Mouse (Mus musculus): ENCODE data around the gene Prox1. TPM values are rescaled to one million over a fixed set of nuclear protein-coding genes. Genes with fewer than 3 reads are reported as not detected.

The Prox1 gene
- total and polyA plus RNA-seq, 2 experiments, result 20.1 to 23.0 TPM

DNA sequence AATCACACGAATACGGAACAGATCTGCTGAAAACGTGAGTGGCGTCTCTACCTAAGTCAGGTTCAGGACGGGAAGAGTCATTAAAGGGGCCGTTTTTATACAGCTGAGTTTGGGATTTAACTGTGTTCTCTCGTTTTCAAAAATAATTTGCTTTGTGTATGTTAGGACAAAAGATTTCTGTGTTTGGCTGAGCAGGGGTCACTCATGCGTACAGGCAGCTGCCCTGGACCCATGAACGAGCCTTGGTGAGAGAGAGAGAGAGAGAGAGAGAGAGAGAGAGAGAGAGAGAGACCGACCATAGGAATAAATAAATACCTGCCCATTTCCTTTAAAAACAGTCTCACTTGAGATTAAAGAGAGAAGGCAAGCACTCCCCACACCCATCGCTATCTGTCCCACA lies 11.1 kb downstream of the Prox1 start:
- DNase-seq (ENCODE audit: extremely low read depth, low read depth, low spot score), result no peak
- Histone ChIP-seq H3K4me1 (ENCODE audit: control insufficient read depth, insufficient read depth, low read length) (peaks cover 10% of the 10 kb centered on the region), H3K4me3 (ENCODE audit: insufficient read depth, low read depth, low read length) (no peak overlapping the region), H3K9ac (ENCODE audit: low read depth, low read length) (no peak overlapping the region), H3K36me3 (ENCODE audit: control insufficient read depth, insufficient read depth, low read length) (peaks cover 82% of the 10 kb centered on the region), H3K79me2 (ENCODE audit: control insufficient read depth, insufficient read depth, low read length) (peaks cover 10% of the 10 kb centered on the region; the same call in 1 of the 2 replicates), H3K27ac (replicated peaks; ENCODE audit: insufficient read depth, low read depth, low read length) (no peak overlapping the region), H3K27me3 (ENCODE audit: control insufficient read depth, insufficient read depth, low read length) (no peaks in the 10 kb centered on the region)
- WGBS, result 86% methylated on average over 11 of the region's 11 CpGs
- no peak for TF ChIP-seq CTCF (IDR thresholded peaks at IDR 0.05; ENCODE audit: low read depth, low read length)
- no peak for TF ChIP-seq POLR2A (IDR thresholded peaks at IDR 0.05; ENCODE audit: extremely low read depth, insufficient read depth, low read length)

DNA sequence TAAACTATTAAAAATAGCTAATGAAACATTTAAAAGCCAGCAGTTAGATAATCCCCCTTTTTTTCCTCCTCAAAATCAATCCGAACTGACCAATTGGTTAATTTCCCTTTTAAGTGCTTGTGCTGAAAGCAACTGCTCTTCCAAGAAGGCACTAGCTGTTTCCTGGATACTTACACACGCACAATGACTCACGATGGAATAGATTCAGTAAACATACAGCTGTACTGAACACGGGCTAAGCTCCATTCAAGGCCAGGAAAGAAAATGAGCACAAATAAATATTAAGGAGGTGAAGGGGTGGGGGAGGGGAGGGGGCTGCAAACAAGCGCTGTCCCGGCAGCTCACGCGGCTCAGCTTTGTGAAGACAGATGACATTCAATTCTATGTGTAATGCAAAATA lies 14.8 kb downstream of the Prox1 start:
- peaks cover 3% of the 10 kb centered on the region; the same call in 1 of the 2 replicates for H3K4me1 ChIP-seq (ENCODE audit: control insufficient read depth, insufficient read depth, low read length)
- no peak for DNase-seq (ENCODE audit: extremely low read depth, low read depth, low spot score)
- TF ChIP-seq POLR2A (IDR thresholded peaks at IDR 0.05; ENCODE audit: extremely low read depth, insufficient read depth, low read length), result no peak
- no peak for TF ChIP-seq CTCF (IDR thresholded peaks at IDR 0.05; ENCODE audit: low read depth, low read length)
- 52% methylated on average over 8 of the region's 8 CpGs for WGBS
- peaks cover 78% of the 10 kb centered on the region for H3K36me3 ChIP-seq (ENCODE audit: control insufficient read depth, insufficient read depth, low read length)
- H3K27ac ChIP-seq (replicated peaks; ENCODE audit: insufficient read depth, low read depth, low read length), result no peak overlapping the region
- H3K9ac ChIP-seq (ENCODE audit: low read depth, low read length), result no peak overlapping the region
- H3K4me3 ChIP-seq (ENCODE audit: insufficient read depth, low read depth, low read length), result no peak overlapping the region
- H3K27me3 ChIP-seq (ENCODE audit: control insufficient read depth, insufficient read depth, low read length), result no peaks in the 10 kb centered on the region
- H3K79me2 ChIP-seq (ENCODE audit: control insufficient read depth, insufficient read depth, low read length), result peaks cover 6% of the 10 kb centered on the region; the same call in 1 of the 2 replicates

- peaks cover 78% of the 10 kb centered on the region for H3K36me3 ChIP-seq (ENCODE audit: control insufficient read depth, insufficient read depth, low read length)
- WGBS, result 40% methylated on average over 2 of the region's 2 CpGs
- no peak overlapping the region for H3K9ac ChIP-seq (ENCODE audit: low read depth, low read length)
- peaks cover 3% of the 10 kb centered on the region; the same call in 1 of the 2 replicates for H3K4me1 ChIP-seq (ENCODE audit: control insufficient read depth, insufficient read depth, low read length)
- no peak overlapping the region for H3K27ac ChIP-seq (replicated peaks; ENCODE audit: insufficient read depth, low read depth, low read length)
- H3K4me3 ChIP-seq (ENCODE audit: insufficient read depth, low read depth, low read length), result no peak overlapping the region
- DNase-seq (ENCODE audit: extremely low read depth, low read depth, low spot score), result no peak
- H3K79me2 ChIP-seq (ENCODE audit: control insufficient read depth, insufficient read depth, low read length), result peaks cover 6% of the 10 kb centered on the region; the same call in 1 of the 2 replicates
- no peaks in the 10 kb centered on the region for H3K27me3 ChIP-seq (ENCODE audit: control insufficient read depth, insufficient read depth, low read length)
- TF ChIP-seq POLR2A (IDR thresholded peaks at IDR 0.05; ENCODE audit: extremely low read depth, insufficient read depth, low read length), result no peak
- no peak for TF ChIP-seq CTCF (IDR thresholded peaks at IDR 0.05; ENCODE audit: low read depth, low read length)
Observed at GRCm38 (mm10) chr1:190155021-190155420, 15.5 kb downstream of the Prox1 start.

DNA sequence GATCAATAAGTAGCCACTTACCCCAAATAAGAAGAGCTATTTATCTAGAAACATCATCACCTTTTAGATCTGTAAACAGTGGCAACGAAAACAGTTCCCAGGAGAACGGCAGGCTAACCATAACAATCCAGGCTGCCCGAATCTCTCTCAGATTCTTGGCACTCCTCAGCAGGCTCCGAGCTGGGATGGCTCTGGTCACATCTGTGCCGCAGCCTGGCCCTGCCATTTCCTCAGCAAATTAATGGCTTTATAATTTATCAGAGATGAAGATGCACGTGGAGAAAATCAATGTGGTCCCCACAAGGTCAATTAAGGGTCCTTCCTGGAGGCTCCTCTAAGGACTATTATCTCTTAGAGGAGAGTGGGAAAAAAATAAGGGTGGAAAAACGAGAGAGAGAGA lies 16.2 kb downstream of the Prox1 start:
- H3K4me1 ChIP-seq (ENCODE audit: control insufficient read depth, insufficient read depth, low read length), result peaks cover 6% of the 10 kb centered on the region
- H3K9ac ChIP-seq (ENCODE audit: low read depth, low read length), result no peak overlapping the region
- peaks cover 72% of the 10 kb centered on the region for H3K36me3 ChIP-seq (ENCODE audit: control insufficient read depth, insufficient read depth, low read length)
- TF ChIP-seq CTCF (IDR thresholded peaks at IDR 0.05; ENCODE audit: low read depth, low read length), result no peak
- TF ChIP-seq POLR2A (IDR thresholded peaks at IDR 0.05; ENCODE audit: extremely low read depth, insufficient read depth, low read length), result no peak
- DNase-seq (ENCODE audit: extremely low read depth, low read depth, low spot score), result no peak
- H3K27ac ChIP-seq (replicated peaks; ENCODE audit: insufficient read depth, low read depth, low read length), result no peak overlapping the region
- 37% methylated on average over 7 of the region's 7 CpGs for WGBS
- H3K79me2 ChIP-seq (ENCODE audit: control insufficient read depth, insufficient read depth, low read length), result peaks cover 6% of the 10 kb centered on the region; the same call in 1 of the 2 replicates
- H3K27me3 ChIP-seq (ENCODE audit: control insufficient read depth, insufficient read depth, low read length), result no peaks in the 10 kb centered on the region
- H3K4me3 ChIP-seq (ENCODE audit: insufficient read depth, low read depth, low read length), result no peak overlapping the region

DNA sequence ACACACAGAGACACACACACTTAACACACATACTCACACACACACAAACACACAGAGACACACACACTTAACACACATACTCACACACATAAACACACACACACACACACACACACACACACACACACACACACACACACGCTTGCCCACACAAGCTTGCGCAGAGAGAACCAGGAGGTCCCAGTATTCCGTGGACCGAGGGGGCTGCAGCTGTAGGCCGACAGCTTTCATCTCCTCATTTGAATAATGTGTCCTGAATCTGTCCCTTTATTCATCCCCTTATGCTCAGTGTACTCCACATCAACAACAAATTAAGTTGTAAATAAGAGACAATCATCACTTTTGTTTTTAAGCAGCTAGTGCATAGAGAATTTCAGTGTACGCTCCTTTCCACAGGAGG lies 17.9 kb downstream of the Prox1 start:
- 94% methylated on average over 6 of the region's 6 CpGs for WGBS
- peaks cover 17% of the 10 kb centered on the region for H3K4me1 ChIP-seq (ENCODE audit: control insufficient read depth, insufficient read depth, low read length)
- H3K36me3 ChIP-seq (ENCODE audit: control insufficient read depth, insufficient read depth, low read length), result peaks cover 64% of the 10 kb centered on the region
- no peaks in the 10 kb centered on the region for H3K27me3 ChIP-seq (ENCODE audit: control insufficient read depth, insufficient read depth, low read length)
- no peak overlapping the region for H3K4me3 ChIP-seq (ENCODE audit: insufficient read depth, low read depth, low read length)
- TF ChIP-seq POLR2A (IDR thresholded peaks at IDR 0.05; ENCODE audit: extremely low read depth, insufficient read depth, low read length) (no peak), CTCF (IDR thresholded peaks at IDR 0.05; ENCODE audit: low read depth, low read length) (no peak)
- H3K27ac ChIP-seq (replicated peaks; ENCODE audit: insufficient read depth, low read depth, low read length), result no peak overlapping the region
- DNase-seq (ENCODE audit: extremely low read depth, low read depth, low spot score), result no peak
- peaks cover 6% of the 10 kb centered on the region; the same call in 1 of the 2 replicates for H3K79me2 ChIP-seq (ENCODE audit: control insufficient read depth, insufficient read depth, low read length)
- H3K9ac ChIP-seq (ENCODE audit: low read depth, low read length), result no peak overlapping the region

- H3K27ac ChIP-seq (replicated peaks; ENCODE audit: insufficient read depth, low read depth, low read length), result peak overlapping the region; percentile 18; the same call in 1 of the 2 replicates
- no peak for DNase-seq (ENCODE audit: extremely low read depth, low read depth, low spot score)
- H3K9ac ChIP-seq (ENCODE audit: low read depth, low read length), result no peak overlapping the region
- TF ChIP-seq CTCF (IDR thresholded peaks at IDR 0.05; ENCODE audit: low read depth, low read length), result no peak
- TF ChIP-seq POLR2A (IDR thresholded peaks at IDR 0.05; ENCODE audit: extremely low read depth, insufficient read depth, low read length), result no peak
- WGBS, result 70% methylated on average over 17 of the region's 17 CpGs
- no peaks in the 10 kb centered on the region for H3K27me3 ChIP-seq (ENCODE audit: control insufficient read depth, insufficient read depth, low read length)
- H3K4me3 ChIP-seq (ENCODE audit: insufficient read depth, low read depth, low read length), result no peak overlapping the region
- H3K4me1 ChIP-seq (ENCODE audit: control insufficient read depth, insufficient read depth, low read length), result peaks cover 19% of the 10 kb centered on the region
- peaks cover 60% of the 10 kb centered on the region for H3K36me3 ChIP-seq (ENCODE audit: control insufficient read depth, insufficient read depth, low read length)
- H3K79me2 ChIP-seq (ENCODE audit: control insufficient read depth, insufficient read depth, low read length), result peaks cover 6% of the 10 kb centered on the region; the same call in 1 of the 2 replicates
Observed at GRCm38 (mm10) chr1:190149233-190149741, 21.2 kb downstream of the Prox1 start.

Data from liver, adult 2 months (tissue).